Mouse (Mus musculus): ENCODE results near the gene Samhd1. TPM values are rescaled to one million over a fixed set of nuclear protein-coding genes. Genes with fewer than 3 reads are reported as not detected.

The Samhd1 gene
- polyA plus RNA-seq, 1 experiment from 2014 or later = 19.1 TPM

- H3K27me3 ChIP-seq (ENCODE audit: insufficient read depth, low read length) = no peaks in the 10 kb centered on the region
- no peaks in the 10 kb centered on the region for H3K4me1 ChIP-seq (replicated peaks; ENCODE audit: insufficient read depth, low read length)
- no peaks in the 10 kb centered on the region for H3K36me3 ChIP-seq (ENCODE audit: insufficient read depth, low read length)
- ATAC-seq (replicated peaks; ENCODE audit: low FRiP score, low read depth) (no peak), DNase-seq (ENCODE audit: low spot score) (no peak)
- WGBS = 74% methylated on average over 5 of the region's 5 CpGs
- no peak overlapping the region for H3K27ac ChIP-seq
- no peak for TF ChIP-seq CTCF (IDR thresholded peaks at IDR 0.05; ENCODE audit: low read depth)
- H3K4me2 ChIP-seq (ENCODE audit: low read length) = no peak overlapping the region
- H3K9ac ChIP-seq (ENCODE audit: low read depth, low read length) = no peak overlapping the region
- no peaks in the 10 kb centered on the region for H3K9me3 ChIP-seq (replicated peaks; ENCODE audit: low read length)
- no peak overlapping the region for H3K4me3 ChIP-seq (replicated peaks; ENCODE audit: low read depth, low read length)
Observed at GRCm38 (mm10) chr2:157138808-157139207, 3.7 kb upstream of the Samhd1 start.

- H3K9me3 ChIP-seq (replicated peaks; ENCODE audit: low read length) = no peaks in the 10 kb centered on the region
- no peak overlapping the region for H3K27ac ChIP-seq
- no peak for TF ChIP-seq CTCF (IDR thresholded peaks at IDR 0.05; ENCODE audit: low read depth)
- H3K9ac ChIP-seq (ENCODE audit: low read depth, low read length) = no peak overlapping the region
- H3K27me3 ChIP-seq (ENCODE audit: insufficient read depth, low read length) = no peaks in the 10 kb centered on the region
- ATAC-seq (replicated peaks; ENCODE audit: low FRiP score, low read depth) (no peak), DNase-seq (ENCODE audit: low spot score) (no peak)
- H3K4me1 ChIP-seq (replicated peaks; ENCODE audit: insufficient read depth, low read length) = no peaks in the 10 kb centered on the region
- H3K4me2 ChIP-seq (ENCODE audit: low read length) = no peak overlapping the region
- H3K36me3 ChIP-seq (ENCODE audit: insufficient read depth, low read length) = no peaks in the 10 kb centered on the region
- H3K4me3 ChIP-seq (replicated peaks; ENCODE audit: low read depth, low read length) = no peak overlapping the region
- WGBS = 77% methylated on average over 9 of the region's 9 CpGs
Observed at GRCm38 (mm10) chr2:157137959-157138731, 3.1 kb upstream of the Samhd1 start.

GRCm38 (mm10) chr2:157136646-157137045 lies 1.6 kb upstream of the Samhd1 start:
- Histone ChIP-seq H3K27ac (no peak overlapping the region), H3K4me1 (replicated peaks; ENCODE audit: insufficient read depth, low read length) (no peaks in the 10 kb centered on the region), H3K9ac (ENCODE audit: low read depth, low read length) (no peak overlapping the region), H3K4me3 (replicated peaks; ENCODE audit: low read depth, low read length) (no peak overlapping the region), H3K4me2 (ENCODE audit: low read length) (no peak overlapping the region), H3K9me3 (replicated peaks; ENCODE audit: low read length) (no peaks in the 10 kb centered on the region), H3K27me3 (ENCODE audit: insufficient read depth, low read length) (no peaks in the 10 kb centered on the region), H3K36me3 (ENCODE audit: insufficient read depth, low read length) (no peaks in the 10 kb centered on the region)
- WGBS = 57% methylated on average over 2 of the region's 2 CpGs
- ATAC-seq (replicated peaks; ENCODE audit: low FRiP score, low read depth) = no peak
- no peak for TF ChIP-seq CTCF (IDR thresholded peaks at IDR 0.05; ENCODE audit: low read depth)
- DNase-seq (ENCODE audit: low spot score) = no peak

- no peaks in the 10 kb centered on the region for H3K27me3 ChIP-seq (ENCODE audit: insufficient read depth, low read length)
- no peak overlapping the region for H3K4me3 ChIP-seq (replicated peaks; ENCODE audit: low read depth, low read length)
- TF ChIP-seq CTCF (IDR thresholded peaks at IDR 0.05; ENCODE audit: low read depth) = no peak
- WGBS = 91% methylated on average over 4 of the region's 4 CpGs
- H3K9me3 ChIP-seq (replicated peaks; ENCODE audit: low read length) = no peaks in the 10 kb centered on the region
- DNase-seq (ENCODE audit: low spot score) (no peak), ATAC-seq (replicated peaks; ENCODE audit: low FRiP score, low read depth) (no peak)
- H3K4me2 ChIP-seq (ENCODE audit: low read length) = no peak overlapping the region
- H3K9ac ChIP-seq (ENCODE audit: low read depth, low read length) = no peak overlapping the region
- no peaks in the 10 kb centered on the region for H3K4me1 ChIP-seq (replicated peaks; ENCODE audit: insufficient read depth, low read length)
- no peaks in the 10 kb centered on the region for H3K36me3 ChIP-seq (ENCODE audit: insufficient read depth, low read length)
- no peak overlapping the region for H3K27ac ChIP-seq
Observed at GRCm38 (mm10) chr2:157136176-157136575, 1.1 kb upstream of the Samhd1 start.

- 73% methylated on average over 10 of the region's 10 CpGs for WGBS
- H3K4me2 ChIP-seq (ENCODE audit: low read length) = peak overlapping the region; percentile 79
- ATAC-seq (replicated peaks; ENCODE audit: low FRiP score, low read depth) (no peak), DNase-seq (ENCODE audit: low spot score) (peak; percentile 25)
- H3K9ac ChIP-seq (ENCODE audit: low read depth, low read length) = peak overlapping the region; percentile 74; the same call in 1 of the 2 replicates
- no peaks in the 10 kb centered on the region for H3K27me3 ChIP-seq (ENCODE audit: insufficient read depth, low read length)
- TF ChIP-seq CTCF (IDR thresholded peaks at IDR 0.05; ENCODE audit: low read depth) = no peak
- no peaks in the 10 kb centered on the region for H3K4me1 ChIP-seq (replicated peaks; ENCODE audit: insufficient read depth, low read length)
- H3K27ac ChIP-seq = peak overlapping the region; percentile 72
- H3K9me3 ChIP-seq (replicated peaks; ENCODE audit: low read length) = no peaks in the 10 kb centered on the region
- peak overlapping the region; percentile 75 for H3K4me3 ChIP-seq (replicated peaks; ENCODE audit: low read depth, low read length)
- no peaks in the 10 kb centered on the region for H3K36me3 ChIP-seq (ENCODE audit: insufficient read depth, low read length)
Observed at GRCm38 (mm10) chr2:157135529-157136120, 560 bp upstream of the Samhd1 start.

GRCm38 (mm10) chr2:157134479-157134931 lies 560 bp downstream of the Samhd1 start:
- ATAC-seq (replicated peaks; ENCODE audit: low FRiP score, low read depth) = no peak; the same call in 1 of the 2 replicates
- TF ChIP-seq CTCF (IDR thresholded peaks at IDR 0.05; ENCODE audit: low read depth) = no peak
- Histone ChIP-seq H3K9me3 (replicated peaks; ENCODE audit: low read length) (no peaks in the 10 kb centered on the region), H3K27me3 (ENCODE audit: insufficient read depth, low read length) (no peaks in the 10 kb centered on the region), H3K27ac (peak overlapping the region; percentile 72), H3K36me3 (ENCODE audit: insufficient read depth, low read length) (no peaks in the 10 kb centered on the region), H3K4me2 (ENCODE audit: low read length) (peak overlapping the region; percentile 79), H3K4me1 (replicated peaks; ENCODE audit: insufficient read depth, low read length) (no peaks in the 10 kb centered on the region), H3K9ac (ENCODE audit: low read depth, low read length) (peak overlapping the region; percentile 74), H3K4me3 (replicated peaks; ENCODE audit: low read depth, low read length) (peak overlapping the region; percentile 75)
- 0% methylated on average over 25 of the region's 25 CpGs for whole genome bisulfite sequencing
- DNase-seq (ENCODE audit: low spot score) = no peak
